Comparison of ENCODE assay signal across 11 mouse cellular contexts in the genomic region with DNA sequence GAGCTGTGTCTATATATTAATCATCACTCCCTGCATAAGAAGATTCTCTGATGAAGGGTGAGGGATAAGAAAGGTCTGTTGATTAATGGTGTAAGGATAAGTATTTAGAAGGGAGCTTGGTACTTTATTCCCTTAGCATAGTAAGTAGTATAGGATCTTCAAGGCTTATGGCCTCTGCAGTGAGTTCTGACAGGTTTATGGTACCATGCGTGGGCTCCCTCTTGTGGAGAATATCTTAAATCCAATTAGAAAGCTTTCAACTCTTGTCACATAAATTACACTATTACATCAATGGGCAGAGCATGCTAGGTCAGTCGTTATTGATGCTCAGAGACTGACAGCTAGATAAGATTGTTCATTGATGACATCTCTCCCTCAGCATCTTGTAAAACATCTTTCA.
A peak's percentile ranks its signal among the peaks of the same experiment; 100 is the strongest.
DNase-seq lines count a peak whose midpoint lies in the region; ATAC-seq lines count a peak whose summit lies in the region.
"Had no signal": no experiment of that assay in that cellular context is flagged by ENCODE, and none has a peak within 500 bp of the region (broad histone marks: within the 10 kb centered on the region; RNA-seq: fewer than 3 reads in every experiment).

No protein-coding gene starts in this region.

- no peak overlapping the region for H3K27ac ChIP-seq in hindbrain, embryonic 11.5 days (ENCODE audit: low read depth, low read length)
- H3K27ac ChIP-seq in hindbrain, embryonic 12.5 days = no peak overlapping the region
- H3K27ac ChIP-seq in kidney, embryonic 16.5 days (ENCODE audit: low read length) = no peak overlapping the region
- H3K27ac ChIP-seq: embryonic facial prominence, embryonic 15.5 days; liver, embryonic 14.5 days had no signal

- no peaks in the 10 kb centered on the region for H3K36me3 ChIP-seq in hindbrain, embryonic 11.5 days (ENCODE audit: control insufficient read depth, insufficient read depth, low read length)
- no peaks in the 10 kb centered on the region for H3K36me3 ChIP-seq in hindbrain, embryonic 12.5 days
- H3K36me3 ChIP-seq in kidney, embryonic 16.5 days (ENCODE audit: insufficient read depth, low read length) = no peaks in the 10 kb centered on the region
- H3K36me3 ChIP-seq: embryonic facial prominence, embryonic 15.5 days had no signal

- 18% methylated on average over 2 of the region's 2 CpGs for WGBS in hindbrain, embryonic 11.5 days
- 24% methylated on average over 2 of the region's 2 CpGs for WGBS in hindbrain, embryonic 12.5 days
- 12% methylated on average over 2 of the region's 2 CpGs for WGBS in kidney, embryonic 16.5 days

- no peak overlapping the region for H3K4me2 ChIP-seq in hindbrain, embryonic 11.5 days (replicated peaks; ENCODE audit: low read depth, low read length)
- H3K4me2 ChIP-seq in hindbrain, embryonic 12.5 days (replicated peaks) = no peak overlapping the region
- H3K4me2 ChIP-seq in kidney, embryonic 16.5 days (replicated peaks; ENCODE audit: low read depth, low read length) = no peak overlapping the region
- H3K4me2 ChIP-seq: embryonic facial prominence, embryonic 15.5 days had no signal

- no peak overlapping the region for H3K4me3 ChIP-seq in hindbrain, embryonic 11.5 days (ENCODE audit: low read depth, low read length)
- no peak overlapping the region for H3K4me3 ChIP-seq in hindbrain, embryonic 12.5 days
- H3K4me3 ChIP-seq in kidney, embryonic 16.5 days (ENCODE audit: low read length) = no peak overlapping the region
- H3K4me3 ChIP-seq: embryonic facial prominence, embryonic 15.5 days had no signal

- DNase-seq in hindbrain, embryonic 11.5 days (ENCODE audit: low spot score) = peak; percentile 20
- DNase-seq in lung, postnatal 36 days = peak; percentile 19
- no peak for DNase-seq in lung, postnatal 25 days (ENCODE audit: low spot score)
- DNase-seq in embryo, embryonic 10.5 days (ENCODE audit: low spot score) = peak; percentile 51
- peak; percentile 43 for DNase-seq in retina, postnatal 1 day
- no peak for DNase-seq in yolk sac, embryonic 10.5 days (ENCODE audit: low spot score)
- DNase-seq: heart, postnatal 36 days had no signal

- H3K9ac ChIP-seq in hindbrain, embryonic 11.5 days (ENCODE audit: low read depth, low read length) = no peak overlapping the region
- H3K9ac ChIP-seq in hindbrain, embryonic 12.5 days = no peak overlapping the region
- H3K9ac ChIP-seq in kidney, embryonic 16.5 days (replicated peaks; ENCODE audit: low read length) = no peak overlapping the region
- H3K9ac ChIP-seq: embryonic facial prominence, embryonic 15.5 days; liver, embryonic 14.5 days had no signal

- ATAC-seq in hindbrain, embryonic 11.5 days (ENCODE audit: low FRiP score) = no peak
- ATAC-seq in hindbrain, embryonic 12.5 days (ENCODE audit: low FRiP score) = no peak
- ATAC-seq in kidney, embryonic 16.5 days (ENCODE audit: low FRiP score, low TSS enrichment) = no peak

- H3K4me1 ChIP-seq in hindbrain, embryonic 11.5 days (replicated peaks; ENCODE audit: control insufficient read depth, insufficient read depth, low read length) = no peaks in the 10 kb centered on the region
- no peaks in the 10 kb centered on the region for H3K4me1 ChIP-seq in hindbrain, embryonic 12.5 days
- H3K4me1 ChIP-seq in kidney, embryonic 16.5 days (ENCODE audit: insufficient read depth, low read length) = no peaks in the 10 kb centered on the region
- H3K4me1 ChIP-seq: embryonic facial prominence, embryonic 15.5 days had no signal

- no peaks in the 10 kb centered on the region for H3K9me3 ChIP-seq in hindbrain, embryonic 11.5 days (ENCODE audit: control insufficient read depth, low read length)
- no peaks in the 10 kb centered on the region for H3K9me3 ChIP-seq in hindbrain, embryonic 12.5 days (replicated peaks)
- H3K9me3 ChIP-seq in kidney, embryonic 16.5 days (ENCODE audit: low read length) = no peaks in the 10 kb centered on the region
- H3K9me3 ChIP-seq: embryonic facial prominence, embryonic 15.5 days had no signal

- H3K27me3 ChIP-seq in hindbrain, embryonic 11.5 days (ENCODE audit: control insufficient read depth, insufficient read depth, low read length) = no peaks in the 10 kb centered on the region
- no peaks in the 10 kb centered on the region for H3K27me3 ChIP-seq in hindbrain, embryonic 12.5 days
- no peaks in the 10 kb centered on the region for H3K27me3 ChIP-seq in kidney, embryonic 16.5 days (ENCODE audit: insufficient read depth, low read length)
- H3K27me3 ChIP-seq: embryonic facial prominence, embryonic 15.5 days had no signal

Comparison
In these comparisons a context has a peak if more than half of its experiments do, and no peak if none do; other contexts are left out.
1. DNase-seq: peak in hindbrain, embryonic 11.5 days (single experiment), lung, postnatal 36 days (single experiment), embryo, embryonic 10.5 days (single experiment) and retina, postnatal 1 day (single experiment); none in lung, postnatal 25 days (single experiment) and yolk sac, embryonic 10.5 days (single experiment).